Mouse (Mus musculus) embryonic facial prominence, embryonic 11.5 days (tissue): ENCODE results near the gene Oosp3. TPM values are rescaled to one million over a fixed set of nuclear protein-coding genes. Genes with fewer than 3 reads are reported as not detected.

Experiments
- ATAC-seq: fragments of 200-750 bp; cut with Nextera tagmentation; replicated peaks from 2 replicates; pipeline ENCODE4 v1.8.0; 2017; ENCODE audit warnings: low read depth; ENCODE audit not compliant: insufficient number of reproducible peaks, low FRiP score, low TSS enrichment
- DNase-seq: peaks from one replicate; pipeline ENCODE4 v3.0.0-alpha.2; 2015; ENCODE audit warnings: low spot score
- H3K27ac ChIP-seq: fragments of 300-500 bp; sonication (generic); replicated peaks from 2 replicates; pipeline ENCODE4 v1.5.1; 2014; ENCODE audit warnings: mild to moderate bottlenecking, low read depth, low read length, control low read depth
- H3K27me3 ChIP-seq: fragments of 300-500 bp; sonication (generic); 2 replicates; pipeline ENCODE4 v1.6.1; 2014; ENCODE audit warnings: mild to moderate bottlenecking, low read length, moderate library complexity, mixed read lengths; ENCODE audit not compliant: control insufficient read depth, insufficient read depth
- H3K36me3 ChIP-seq: fragments of 300-500 bp; sonication (generic); replicated peaks from 2 replicates; pipeline ENCODE4 v1.6.1; 2014; ENCODE audit warnings: low read depth, mild to moderate bottlenecking, low read length, moderate library complexity, mixed read lengths; ENCODE audit not compliant: control insufficient read depth, insufficient read depth
- H3K4me1 ChIP-seq: fragments of 300-500 bp; sonication (generic); 2 replicates; pipeline ENCODE4 v1.6.1; 2014; ENCODE audit warnings: low read length, mixed read lengths; ENCODE audit not compliant: control insufficient read depth, insufficient read depth
- H3K4me2 ChIP-seq: fragments of 300-500 bp; sonication (generic); 2 replicates; pipeline ENCODE4 v1.6.1; 2014; ENCODE audit warnings: low read depth, mild to moderate bottlenecking, control low read depth, low read length, moderate library complexity
- H3K4me3 ChIP-seq: fragments of 300-500 bp; sonication (generic); 2 replicates; pipeline ENCODE4 v1.5.1; 2014; ENCODE audit warnings: low read depth, low read length, control low read depth
- H3K9ac ChIP-seq: fragments of 300-500 bp; sonication (generic); replicated peaks from 2 replicates; pipeline ENCODE4 v1.6.1; 2014; ENCODE audit warnings: mild to moderate bottlenecking, control low read depth, low read length
- H3K9me3 ChIP-seq: fragments of 300-500 bp; sonication (generic); replicated peaks from 2 replicates; pipeline ENCODE4 v1.6.1; 2016; ENCODE audit warnings: mild to moderate bottlenecking, low read length, inconsistent platforms, mixed read lengths; ENCODE audit not compliant: control insufficient read depth
- WGBS: fragments of 180-500 bp; shearing (Covaris S2); extraction: QIAGEN DNeasy Blood & Tissue Kit; methylation state at CpG from one replicate; pipeline ENCODE4 v1.1.7; 2014; 5-methylcytosine and 5-hydroxymethylcytosine counted together
- polyA plus RNA-seq: library from polyadenylated mRNA; unstranded; fragments of >200 nt; fragmentation: Nextera tagmentation; extraction: Ambion mirVana; gene quantifications from 2 replicates; pipeline ENCODE4 v1.2.1, GENCODE M21; 2014

Gene Oosp3
- polyA plus RNA-seq, 1 experiment from 2014 or later: not detected

DNA sequence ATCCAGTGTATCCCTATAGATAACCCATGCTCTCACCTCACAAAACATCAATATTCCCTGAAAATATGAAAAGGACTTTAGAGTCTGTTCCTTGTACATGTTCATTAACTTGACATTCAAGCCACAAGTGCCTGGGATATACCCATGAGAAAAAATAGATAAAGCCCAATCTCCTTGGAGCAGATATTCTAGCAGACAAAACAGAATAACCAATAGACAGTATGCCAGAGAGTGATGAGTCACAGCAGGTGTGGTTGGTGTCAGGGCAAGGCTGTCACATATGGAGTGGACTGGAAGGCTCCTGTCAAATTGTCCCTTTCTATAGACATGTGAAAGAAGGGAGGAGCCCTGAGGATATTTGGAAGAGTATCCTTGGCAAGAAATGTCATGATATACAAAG lies 48.8 kb downstream of the Oosp3 start:
- DNase-seq: no peak
- Histone ChIP-seq H3K4me1 (no peaks in the 10 kb centered on the region), H3K4me2 (no peak overlapping the region), H3K27ac (no peak overlapping the region), H3K9me3 (no peaks in the 10 kb centered on the region), H3K4me3 (no peak overlapping the region), H3K27me3 (no peaks in the 10 kb centered on the region), H3K36me3 (no peaks in the 10 kb centered on the region), H3K9ac (no peak overlapping the region)
- no peak for ATAC-seq

DNA sequence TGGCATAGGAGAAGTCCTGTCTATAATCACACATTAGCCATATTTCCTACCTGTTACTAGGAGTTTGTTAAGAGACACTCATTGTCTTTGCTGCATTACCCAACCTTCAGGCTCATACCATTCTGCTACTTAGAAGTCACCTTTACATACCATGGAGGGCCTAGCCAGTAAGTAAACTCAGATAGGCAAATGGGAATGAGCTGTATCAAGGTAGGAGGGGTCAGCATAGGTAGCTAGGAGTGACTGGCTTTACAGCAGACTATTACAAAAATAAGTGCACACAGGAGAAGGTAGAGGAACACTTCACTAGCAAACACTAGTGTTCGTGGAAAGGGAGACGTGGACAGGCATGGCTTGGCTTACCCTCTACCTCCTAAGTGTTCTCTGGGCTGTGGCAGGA lies 50.4 kb downstream of the Oosp3 start, which contains the start of gene Gif:
TSS of gene Gif (plus strand) at position 257 of the 400 bp plus-strand sequence.
- H3K9me3 ChIP-seq: no peaks in the 10 kb centered on the region
- no peaks in the 10 kb centered on the region for H3K36me3 ChIP-seq
- 75% methylated on average over 2 of the region's 2 CpGs for WGBS
- no peaks in the 10 kb centered on the region for H3K4me1 ChIP-seq
- no peak within 1 kb of the TSS for H3K4me3 ChIP-seq
- H3K4me2 ChIP-seq: no peak within 1 kb of the TSS
- H3K9ac ChIP-seq: no peak within 1 kb of the TSS
- no peaks in the 10 kb centered on the region for H3K27me3 ChIP-seq
- H3K27ac ChIP-seq: no peak within 1 kb of the TSS
- DNase-seq (no peak), ATAC-seq (no peak)

Other genes with a start within 250 kb of the Oosp3 start
- gene Ms4a6c, start 227.7 kb upstream of the Oosp3 start, polyA plus RNA-seq: 1.1 and 1.5 TPM in 2 replicates
- not detected in 2 replicates for gene Gm8369, start 211.1 kb upstream of the Oosp3 start, polyA plus RNA-seq
- 2.4 and 2.7 TPM in 2 replicates for gene Ms4a6b, start 180.5 kb upstream of the Oosp3 start, polyA plus RNA-seq
- 0.49 and 0.91 TPM in 2 replicates for gene Ms4a4d, start 160.3 kb upstream of the Oosp3 start, polyA plus RNA-seq
- gene Ms4a6d, start 92.2 kb upstream of the Oosp3 start, polyA plus RNA-seq: 2.5 and 2.7 TPM in 2 replicates
- 0.17 and 0.22 TPM in 2 replicates for gene Ms4a2, start 73.3 kb upstream of the Oosp3 start, polyA plus RNA-seq
- gene Ms4a3, start 56.2 kb upstream of the Oosp3 start, polyA plus RNA-seq: 0.36 and 0.52 TPM in 2 replicates
- not detected in 2 replicates for gene Oosp2, start 36.5 kb upstream of the Oosp3 start, polyA plus RNA-seq
- not detected in 2 replicates for gene Oosp1, start 5.9 kb upstream of the Oosp3 start, polyA plus RNA-seq
- not detected in 2 replicates for gene Gif, start 50.5 kb downstream of the Oosp3 start, polyA plus RNA-seq
- gene Mrpl16, start 73.3 kb downstream of the Oosp3 start, polyA plus RNA-seq: 53.7 and 60.8 TPM in 2 replicates
- gene Stx3, start 122.3 kb downstream of the Oosp3 start, polyA plus RNA-seq: 10.8 and 13.0 TPM in 2 replicates
- not detected in 2 replicates for gene Olfr1417, start 142.2 kb downstream of the Oosp3 start, polyA plus RNA-seq
- not detected in 2 replicates for gene Olfr1418, start 164.0 kb downstream of the Oosp3 start, polyA plus RNA-seq
- not detected in 2 replicates for gene Olfr1419, start 178.1 kb downstream of the Oosp3 start, polyA plus RNA-seq
- gene Olfr1420, start 189.5 kb downstream of the Oosp3 start, polyA plus RNA-seq: 0.07 TPM in 1 of 2 replicates, not detected in the other
- 25.9 and 27.9 TPM in 2 replicates for gene Patl1, start 215.3 kb downstream of the Oosp3 start, polyA plus RNA-seq